Mouse (Mus musculus): ENCODE data around the gene Mri1.

DNA sequence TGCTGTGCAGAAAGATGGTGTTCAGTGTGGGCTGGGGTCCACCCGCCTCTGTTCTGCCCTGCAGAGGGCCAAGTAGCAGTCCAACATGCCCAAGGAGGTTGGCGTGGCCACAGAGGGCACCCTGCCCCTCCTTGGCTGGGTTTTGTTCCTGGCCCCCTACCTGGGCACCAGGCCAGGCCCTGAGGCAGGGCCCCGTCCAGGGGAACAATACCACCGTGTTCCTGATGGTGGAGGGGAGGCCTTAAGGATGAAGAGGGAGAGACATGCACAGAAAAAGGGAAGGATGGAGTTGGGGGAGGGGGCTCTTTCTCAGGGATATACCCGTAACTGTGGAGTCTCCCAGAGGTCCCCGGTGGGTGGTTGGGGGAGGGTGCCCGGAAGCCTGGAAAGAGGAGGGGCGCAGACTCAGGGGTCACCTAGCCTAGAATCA is 57.0 kb downstream of the Mri1 start:
- TF ChIP-seq POLR2A (IDR thresholded peaks at IDR 0.05; ENCODE audit: borderline replicate concordance, low read depth, low read length), result no peak
- no peak for TF ChIP-seq CTCF (IDR thresholded peaks at IDR 0.05; ENCODE audit: low read depth, low read length)

Measured in bone marrow macrophage, adult 2 months (primary cell).